Mouse (Mus musculus): ENCODE measurements at regions not wholly inside any gene's neighbourhood (a gene's known extent, or its start where the extent isn't known, plus 50 kb on each side); places are given as distances from the start of the nearest gene placed in this dataset.

DNA sequence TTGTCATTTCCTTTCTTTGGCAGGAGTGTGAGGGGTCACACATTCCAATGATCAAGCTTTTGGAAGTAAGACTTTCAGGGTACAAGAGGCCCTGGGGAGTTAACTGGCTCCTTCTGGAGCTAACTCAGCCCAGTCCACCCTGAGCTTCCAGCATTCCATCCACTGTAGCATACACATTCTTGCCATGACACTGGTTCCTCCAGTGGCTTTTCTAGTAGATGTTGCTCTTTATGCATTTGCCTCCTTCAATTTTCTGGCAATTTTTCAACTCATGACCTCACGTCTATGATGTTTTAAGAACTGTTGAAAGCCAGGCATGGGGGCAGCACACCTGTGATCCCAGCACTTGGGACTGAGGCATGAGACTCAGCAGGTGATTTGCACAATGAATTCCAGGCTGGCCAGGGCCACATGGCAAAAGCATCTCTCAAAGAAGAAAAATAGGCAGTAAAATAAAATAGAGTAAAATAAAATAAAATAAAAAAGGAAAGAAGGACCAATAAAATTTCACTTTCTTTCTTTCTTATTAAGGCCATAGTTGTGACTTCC lies 113.0 kb downstream of the Plk2 start:
- Histone ChIP-seq H3K36me3 (ENCODE audit: insufficient read depth) (no peaks in the 10 kb centered on the region), H3K9ac (no peak overlapping the region), H3K9me3 (ENCODE audit: low read length) (no peaks in the 10 kb centered on the region), H3K4me2 (ENCODE audit: low read depth) (no peak overlapping the region), H3K4me1 (ENCODE audit: insufficient read depth) (no peaks in the 10 kb centered on the region), H3K27ac (ENCODE audit: low read depth, low read length) (no peak overlapping the region), H3K4me3 (ENCODE audit: low read depth, low read length) (no peak overlapping the region), H3K27me3 (ENCODE audit: insufficient read depth, low read length) (no peaks in the 10 kb centered on the region)
- DNase-seq = no peak
- no peak for ATAC-seq
- TF ChIP-seq CTCF (IDR thresholded peaks at IDR 0.05; ENCODE audit: low read depth) = no peak
- 80% methylated on average over 1 of the region's 1 CpGs for WGBS

DNA sequence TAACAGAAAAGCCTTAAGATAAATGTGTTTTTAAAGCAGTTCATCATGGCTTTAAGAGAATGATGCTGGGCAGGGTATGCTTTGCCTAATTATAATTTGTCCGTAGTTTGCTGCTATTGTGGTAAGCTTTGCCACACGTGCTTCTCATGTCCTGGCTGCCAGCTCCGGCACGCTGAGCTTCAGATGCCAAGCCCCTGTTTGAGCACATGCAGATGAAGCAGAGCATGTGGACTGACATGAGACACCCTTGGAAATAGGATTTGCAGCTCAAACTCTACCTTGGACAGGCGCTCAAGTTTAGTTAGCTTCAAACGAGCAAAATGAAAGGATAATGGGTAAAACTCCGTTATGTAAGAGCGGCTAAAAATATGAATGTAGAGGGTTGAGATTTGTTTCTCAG lies 123.1 kb downstream of the Plk2 start:
- H3K4me2 ChIP-seq (ENCODE audit: low read depth) = no peak overlapping the region
- DNase-seq = peak; percentile 58
- WGBS = 36% methylated on average over 8 of the region's 8 CpGs
- H3K27me3 ChIP-seq (ENCODE audit: insufficient read depth, low read length) = no peaks in the 10 kb centered on the region
- no peak overlapping the region for H3K9ac ChIP-seq
- H3K4me3 ChIP-seq (ENCODE audit: low read depth, low read length) = no peak overlapping the region
- no peak overlapping the region for H3K27ac ChIP-seq (ENCODE audit: low read depth, low read length)
- TF ChIP-seq CTCF (IDR thresholded peaks at IDR 0.05; ENCODE audit: low read depth) = no peak
- no peaks in the 10 kb centered on the region for H3K36me3 ChIP-seq (ENCODE audit: insufficient read depth)
- H3K4me1 ChIP-seq (ENCODE audit: insufficient read depth) = peaks cover 5% of the 10 kb centered on the region; the same call in 1 of the 2 replicates
- no peaks in the 10 kb centered on the region for H3K9me3 ChIP-seq (ENCODE audit: low read length)
- peak; percentile 56 for ATAC-seq

DNA sequence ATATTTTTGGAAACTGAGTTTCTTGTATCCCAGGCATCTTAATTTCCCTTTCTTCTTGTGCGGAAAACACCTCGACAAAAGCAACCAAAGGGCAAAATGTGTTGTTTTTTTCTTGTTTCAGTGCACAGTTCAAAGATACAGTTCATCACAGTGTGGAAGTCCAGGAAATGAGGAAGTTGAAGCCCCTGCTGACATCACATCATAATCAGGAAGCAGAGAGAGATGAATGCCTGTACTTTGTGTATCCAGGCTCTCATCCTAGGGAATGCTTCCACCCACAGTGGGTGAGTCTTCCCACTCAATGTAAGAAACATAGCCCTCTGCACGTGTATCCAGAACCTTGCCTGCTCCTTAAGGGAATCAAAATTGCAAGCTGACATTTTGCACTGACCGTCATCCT lies 128.1 kb downstream of the Plk2 start:
- H3K36me3 ChIP-seq (ENCODE audit: insufficient read depth) = no peaks in the 10 kb centered on the region
- TF ChIP-seq CTCF (IDR thresholded peaks at IDR 0.05; ENCODE audit: low read depth) = no peak
- H3K9ac ChIP-seq = no peak overlapping the region
- no peaks in the 10 kb centered on the region for H3K9me3 ChIP-seq (ENCODE audit: low read length)
- no peak overlapping the region for H3K4me2 ChIP-seq (ENCODE audit: low read depth)
- H3K4me1 ChIP-seq (ENCODE audit: insufficient read depth) = no peaks in the 10 kb centered on the region
- 93% methylated on average over 4 of the region's 4 CpGs for WGBS
- H3K27ac ChIP-seq (ENCODE audit: low read depth, low read length) = no peak overlapping the region
- DNase-seq (no peak), ATAC-seq (no peak)
- H3K27me3 ChIP-seq (ENCODE audit: insufficient read depth, low read length) = no peaks in the 10 kb centered on the region
- H3K4me3 ChIP-seq (ENCODE audit: low read depth, low read length) = no peak overlapping the region

DNA sequence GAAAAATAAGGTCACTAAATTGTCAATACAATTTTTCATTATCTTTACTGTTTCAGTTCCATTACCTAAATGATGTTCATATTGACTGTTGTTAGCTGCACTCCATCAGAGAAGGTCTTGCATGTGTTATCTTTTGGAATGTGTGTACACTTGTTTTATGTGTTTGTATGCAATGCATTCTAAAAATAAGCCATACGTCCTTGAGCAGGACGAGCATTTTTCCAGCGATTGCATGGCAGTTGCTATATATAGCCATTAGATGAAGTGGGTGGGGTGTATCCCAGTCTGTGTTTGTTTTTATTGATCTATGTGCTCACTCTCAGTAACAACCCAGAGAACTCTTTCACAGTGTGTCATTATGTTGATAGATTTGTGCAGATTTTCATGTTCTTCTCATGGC lies 132.8 kb downstream of the Plk2 start:
- no peak for ATAC-seq
- 80% methylated on average over 3 of the region's 3 CpGs for WGBS

DNA sequence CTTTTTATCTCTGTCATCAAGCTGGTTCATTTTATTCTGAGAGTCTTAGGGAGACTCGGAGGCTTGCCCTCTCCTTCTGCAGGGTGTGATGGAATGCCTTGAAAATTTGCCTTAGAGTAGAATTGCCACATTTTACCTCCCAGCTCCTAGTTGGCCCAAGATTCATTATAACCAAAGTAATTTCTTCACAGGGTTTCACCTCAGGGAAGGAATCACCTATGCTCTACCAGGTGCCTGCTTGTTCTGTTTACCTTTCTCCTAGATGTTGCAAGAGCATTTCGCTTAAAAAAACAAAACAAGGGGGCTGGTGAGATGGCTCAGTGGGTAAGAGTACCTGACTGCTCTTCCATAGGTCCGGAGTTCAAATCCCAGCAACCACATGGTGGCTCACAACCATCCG lies 134.8 kb downstream of the Plk2 start:
- no peak for ATAC-seq
- DNase-seq = no peak
- Histone ChIP-seq H3K9ac (no peak overlapping the region), H3K9me3 (ENCODE audit: low read length) (no peaks in the 10 kb centered on the region), H3K4me3 (ENCODE audit: low read depth, low read length) (no peak overlapping the region), H3K36me3 (ENCODE audit: insufficient read depth) (no peaks in the 10 kb centered on the region), H3K4me2 (ENCODE audit: low read depth) (no peak overlapping the region), H3K4me1 (ENCODE audit: insufficient read depth) (no peaks in the 10 kb centered on the region), H3K27me3 (ENCODE audit: insufficient read depth, low read length) (no peaks in the 10 kb centered on the region), H3K27ac (ENCODE audit: low read depth, low read length) (no peak overlapping the region)
- WGBS = 98% methylated on average over 4 of the region's 4 CpGs
- TF ChIP-seq CTCF (IDR thresholded peaks at IDR 0.05; ENCODE audit: low read depth) = no peak

More for the DNA sequence above, 132.8 kb downstream of the Plk2 start:
- no peak for DNase-seq
- no peak overlapping the region for H3K4me3 ChIP-seq (ENCODE audit: low read depth, low read length)
- H3K27me3 ChIP-seq (ENCODE audit: insufficient read depth, low read length) = no peaks in the 10 kb centered on the region
- no peak overlapping the region for H3K27ac ChIP-seq (ENCODE audit: low read depth, low read length)
- no peaks in the 10 kb centered on the region for H3K9me3 ChIP-seq (ENCODE audit: low read length)
- H3K4me2 ChIP-seq (ENCODE audit: low read depth) = no peak overlapping the region
- no peaks in the 10 kb centered on the region for H3K4me1 ChIP-seq (ENCODE audit: insufficient read depth)
- H3K36me3 ChIP-seq (ENCODE audit: insufficient read depth) = no peaks in the 10 kb centered on the region
- TF ChIP-seq CTCF (IDR thresholded peaks at IDR 0.05; ENCODE audit: low read depth) = no peak
- no peak overlapping the region for H3K9ac ChIP-seq

DNA sequence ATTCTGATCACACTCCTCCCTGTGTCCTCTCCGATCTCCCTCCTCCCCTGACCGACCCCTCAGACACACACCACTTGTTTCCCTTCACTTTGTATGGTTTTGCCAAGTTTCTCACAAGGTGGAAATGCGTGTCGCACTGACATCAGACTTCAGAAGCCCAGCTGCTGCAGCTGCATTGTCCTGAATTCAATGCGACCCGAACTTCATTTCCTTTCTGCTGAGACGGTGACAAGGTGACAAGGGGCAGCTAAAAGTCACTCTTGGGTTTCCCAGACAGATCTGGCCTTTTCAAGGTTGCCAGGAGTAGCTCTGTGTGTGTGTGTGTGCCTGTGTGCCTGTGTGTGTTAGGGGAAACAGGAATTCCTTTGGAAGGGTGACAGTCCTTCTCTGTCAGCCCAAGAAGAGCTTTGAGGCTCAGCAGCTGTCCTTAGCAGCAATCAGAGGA lies 139.5 kb downstream of the Plk2 start:
- Histone ChIP-seq H3K9ac (no peak overlapping the region), H3K4me1 (ENCODE audit: insufficient read depth) (no peaks in the 10 kb centered on the region), H3K36me3 (ENCODE audit: insufficient read depth) (no peaks in the 10 kb centered on the region), H3K27ac (ENCODE audit: low read depth, low read length) (no peak overlapping the region), H3K4me2 (ENCODE audit: low read depth) (no peak overlapping the region), H3K27me3 (ENCODE audit: insufficient read depth, low read length) (no peaks in the 10 kb centered on the region), H3K9me3 (ENCODE audit: low read length) (no peaks in the 10 kb centered on the region), H3K4me3 (ENCODE audit: low read depth, low read length) (no peak overlapping the region)
- no peak for TF ChIP-seq CTCF (IDR thresholded peaks at IDR 0.05; ENCODE audit: low read depth)
- DNase-seq (no peak), ATAC-seq (no peak)
- WGBS = 40% methylated on average over 7 of the region's 7 CpGs

DNA sequence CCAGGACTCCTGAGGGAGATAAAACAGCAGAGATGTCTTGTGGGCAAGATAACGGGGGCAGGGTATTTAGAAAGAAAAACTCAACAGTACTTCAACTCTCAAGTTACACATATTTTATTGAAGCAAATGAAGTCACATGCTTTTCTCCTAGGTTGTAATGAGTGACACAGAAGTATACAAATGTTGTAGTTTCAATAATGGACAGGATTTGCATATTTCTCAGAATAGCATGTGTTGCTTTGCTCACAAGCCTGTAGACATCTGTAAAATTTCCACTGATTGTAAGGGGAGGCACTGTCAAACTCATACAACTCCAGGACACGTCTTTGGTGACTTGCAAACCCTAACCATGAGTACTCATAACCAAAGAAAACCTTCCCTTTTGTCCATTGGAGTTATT lies 140.9 kb downstream of the Plk2 start:
- H3K9me3 ChIP-seq (ENCODE audit: low read length) = no peaks in the 10 kb centered on the region
- ATAC-seq = no peak
- no peak overlapping the region for H3K4me3 ChIP-seq (ENCODE audit: low read depth, low read length)
- H3K27ac ChIP-seq (ENCODE audit: low read depth, low read length) = no peak overlapping the region
- no peak overlapping the region for H3K4me2 ChIP-seq (ENCODE audit: low read depth)
- WGBS = 81% methylated on average over 2 of the region's 2 CpGs
- no peak overlapping the region for H3K9ac ChIP-seq
- no peak for DNase-seq
- H3K36me3 ChIP-seq (ENCODE audit: insufficient read depth) = no peaks in the 10 kb centered on the region
- TF ChIP-seq CTCF (IDR thresholded peaks at IDR 0.05; ENCODE audit: low read depth) = no peak
- no peaks in the 10 kb centered on the region for H3K27me3 ChIP-seq (ENCODE audit: insufficient read depth, low read length)
- no peaks in the 10 kb centered on the region for H3K4me1 ChIP-seq (ENCODE audit: insufficient read depth)

Data from forebrain, postnatal 0 days (tissue).